Mouse (Mus musculus) ES-E14 (cell line): Measurements from ENCODE around the gene Ksr2. TPM values are rescaled to one million over a fixed set of nuclear protein-coding genes. Genes with fewer than 3 reads are reported as not detected.

Experiments
- DNase-seq: peaks from one replicate; pipeline ENCODE4 v3.0.0-alpha.2; 2013; ENCODE audit warnings: low read depth, low spot score
- H3K27ac ChIP-seq: 2 replicates; pipeline ENCODE4 v1.5.1; 2012; ENCODE audit warnings: low read depth, mild to moderate bottlenecking, low read length, moderate library complexity, mixed read lengths; ENCODE audit not compliant: poor library complexity, insufficient read depth, severe bottlenecking
- H3K36me3 ChIP-seq: 2 replicates; pipeline ENCODE4 v1.6.1; 2012; ENCODE audit warnings: mild to moderate bottlenecking, low read length, moderate library complexity, mixed read lengths; ENCODE audit not compliant: control insufficient read depth, poor library complexity, insufficient read depth, severe bottlenecking
- H3K4me1 ChIP-seq, 2 experiments: fragments of 150-350 bp in 1 of 2; sonication (generic) in 1 of 2; 2 replicates each; pipeline ENCODE4 v1.6.1; 2012; ENCODE audit warnings: low read length in 2 of 2, mild to moderate bottlenecking in 1 of 2, mixed read lengths in 1 of 2; ENCODE audit not compliant: control insufficient read depth in 2 of 2, insufficient read depth in 2 of 2, poor library complexity in 1 of 2
- H3K4me3 ChIP-seq, 2 experiments: fragments of 150-350 bp in 1 of 2; sonication (generic) in 1 of 2; 2 replicates each; pipeline ENCODE4 v1.5.1; 2012; ENCODE audit warnings: low read length in 2 of 2, low read depth in 1 of 2, mild to moderate bottlenecking in 1 of 2, mixed read lengths in 1 of 2; ENCODE audit not compliant: insufficient read depth in 1 of 2, poor library complexity in 1 of 2, severe bottlenecking in 1 of 2
- H3K9ac ChIP-seq: 2 replicates; pipeline ENCODE4 v1.6.1; 2012; ENCODE audit warnings: low read depth, mild to moderate bottlenecking, low read length, mixed read lengths; ENCODE audit not compliant: poor library complexity, insufficient read depth, severe bottlenecking
- H3K9me3 ChIP-seq: fragments of 150-350 bp; sonication (generic); 2 replicates; pipeline ENCODE4 v1.6.1; 2012; ENCODE audit warnings: low read depth, mild to moderate bottlenecking, low read length; ENCODE audit not compliant: control insufficient read depth, insufficient read depth
- CHD2 ChIP-seq: IDR thresholded peaks from 2 replicates; pipeline ENCODE4 v1.6.1; 2014; ENCODE audit warnings: mild to moderate bottlenecking, low read depth, low read length, inconsistent platforms
- HCFC1 ChIP-seq: IDR thresholded peaks from 2 replicates; pipeline ENCODE4 v1.6.1; 2012; ENCODE audit warnings: low read length, inconsistent platforms, borderline replicate concordance; ENCODE audit not compliant: insufficient read depth
- MAFK ChIP-seq: IDR thresholded peaks from 2 replicates; pipeline ENCODE4 v1.6.1; 2014; ENCODE audit warnings: mild to moderate bottlenecking, low read depth, low read length, inconsistent platforms; ENCODE audit not compliant: insufficient read depth
- ZC3H11A ChIP-seq: IDR thresholded peaks from 2 replicates; pipeline ENCODE4 v1.6.1; 2012; ENCODE audit warnings: low read depth, mild to moderate bottlenecking, inconsistent platforms, low read length, borderline replicate concordance
- ZNF384 ChIP-seq: IDR thresholded peaks from 2 replicates; pipeline ENCODE4 v1.6.1; 2012; ENCODE audit warnings: low read depth, low read length, inconsistent platforms
- in situ Hi-C, 2 experiments: fragments of 600-800 bp; cut with MboI; formaldehyde crosslinking; loops; one replicate each; pipeline ENCODE4 v1.15.1; 2025; ENCODE audit warnings: low sequenced_read_pairs in 2 of 2, inconsistent platforms in 1 of 2; ENCODE audit not compliant: unreplicated experiment in 2 of 2
- total RNA-seq: library from RNA; depleted of rRNA; stranded (reverse); fragments of 300-350 nt; gene quantifications from 2 replicates; pipeline ENCODE4 v1.2.3, GENCODE M21; 2012

The Ksr2 gene
- total RNA-seq, 1 experiment: 0.67 TPM

DNA sequence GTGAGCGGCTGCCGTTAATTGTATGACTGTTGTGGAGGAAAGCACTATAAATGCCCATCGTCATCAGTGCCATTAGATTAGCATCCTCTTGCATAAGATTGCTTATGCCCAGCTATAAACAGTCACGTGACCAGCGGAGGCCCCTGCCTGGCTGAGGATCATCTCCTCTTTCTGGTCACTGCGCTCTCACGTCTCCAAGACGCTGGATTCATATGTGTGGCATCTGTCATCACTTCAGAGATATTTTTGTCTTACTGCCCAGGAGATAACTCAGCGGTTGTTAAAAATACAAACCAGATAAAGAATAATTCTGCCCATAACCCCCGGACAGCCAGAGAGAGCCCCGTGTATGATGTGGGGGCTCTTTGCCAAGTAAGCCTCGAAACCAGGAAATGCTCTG is 298.4 kb downstream of the Ksr2 start:
- Histone ChIP-seq H3K4me1 (no peaks in the 10 kb centered on the region), H3K27ac (no peak overlapping the region), H3K4me3 (no peak overlapping the region), H3K9ac (no peak overlapping the region), H3K9me3 (no peaks in the 10 kb centered on the region), H3K36me3 (no peaks in the 10 kb centered on the region)
- no peak for DNase-seq
- TF ChIP-seq ZNF384 (no peak), CHD2 (no peak), ZC3H11A (no peak), MAFK (no peak), HCFC1 (no peak)
- in situ Hi-C loops: no loop called here

DNA sequence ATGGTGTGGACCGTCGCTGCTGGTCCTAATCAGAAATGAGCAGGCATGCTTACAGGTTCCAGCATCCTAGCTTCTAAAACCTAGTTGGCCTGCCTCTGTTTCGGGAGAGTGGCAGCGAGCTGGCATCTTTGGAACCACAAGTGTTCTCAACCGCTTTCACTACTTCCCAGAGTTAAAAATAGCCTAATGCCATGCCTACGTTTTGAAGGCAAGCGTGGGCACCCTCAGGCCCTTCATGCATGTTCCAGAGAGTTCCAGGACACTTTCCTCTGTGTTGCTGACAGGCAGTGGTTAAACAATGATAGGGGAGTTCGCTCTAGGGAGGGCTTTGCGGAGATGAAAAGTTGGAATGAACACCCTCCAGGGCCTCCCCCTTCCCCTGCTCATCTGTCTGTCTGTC is 303.3 kb downstream of the Ksr2 start:
- no peaks in the 10 kb centered on the region for H3K9me3 ChIP-seq
- H3K4me3 ChIP-seq: no peak overlapping the region
- DNase-seq: no peak
- in situ Hi-C loops: no loop called here
- TF ChIP-seq ZNF384 (no peak), ZC3H11A (no peak), MAFK (no peak), CHD2 (no peak), HCFC1 (no peak)
- H3K27ac ChIP-seq: no peak overlapping the region
- H3K9ac ChIP-seq: no peak overlapping the region
- no peaks in the 10 kb centered on the region for H3K36me3 ChIP-seq
- H3K4me1 ChIP-seq: no peaks in the 10 kb centered on the region

DNA sequence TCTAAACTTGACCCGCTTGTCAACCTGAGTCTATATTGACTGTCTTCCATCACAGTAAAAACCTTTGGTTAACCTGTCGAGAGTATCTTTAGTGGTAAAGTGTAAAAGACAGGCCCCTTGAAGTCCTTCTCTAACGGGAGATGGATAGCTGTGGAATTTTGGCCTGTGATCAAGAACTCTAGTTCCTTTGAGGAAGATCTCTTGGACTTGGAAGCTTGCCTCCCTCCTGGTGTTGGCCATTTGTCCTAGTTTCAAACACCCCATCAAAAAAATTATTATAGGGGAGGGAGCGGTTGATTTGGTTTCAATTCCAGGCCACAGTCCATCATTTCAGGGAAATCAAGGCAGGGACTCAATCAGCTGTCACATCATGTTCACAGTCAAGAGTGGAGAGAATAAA is 309.5 kb downstream of the Ksr2 start:
- H3K4me3 ChIP-seq: no peak overlapping the region
- no peak for TF ChIP-seq HCFC1
- TF ChIP-seq MAFK: no peak
- no peak for TF ChIP-seq ZC3H11A
- TF ChIP-seq CHD2: no peak
- no peak for TF ChIP-seq ZNF384

GRCm38 (mm10) chr5:117726548-117726947 is 312.7 kb downstream of the Ksr2 start:
- no peak overlapping the region for H3K27ac ChIP-seq
- H3K9ac ChIP-seq: no peak overlapping the region
- no peak for DNase-seq
- TF ChIP-seq CHD2: no peak
- no peak for TF ChIP-seq HCFC1
- no peak for TF ChIP-seq ZNF384
- no peak for TF ChIP-seq ZC3H11A
- TF ChIP-seq MAFK: no peak
- no peak overlapping the region for H3K4me3 ChIP-seq
- H3K4me1 ChIP-seq: no peaks in the 10 kb centered on the region
- in situ Hi-C loops: no loop called here
- no peaks in the 10 kb centered on the region for H3K36me3 ChIP-seq
- no peaks in the 10 kb centered on the region for H3K9me3 ChIP-seq

More for the DNA sequence above, 309.5 kb downstream of the Ksr2 start:
- Histone ChIP-seq H3K36me3 (no peaks in the 10 kb centered on the region), H3K9ac (no peak overlapping the region), H3K9me3 (no peaks in the 10 kb centered on the region), H3K4me1 (no peaks in the 10 kb centered on the region), H3K27ac (no peak overlapping the region)
- in situ Hi-C loops: no loop called here
- DNase-seq: no peak

DNA sequence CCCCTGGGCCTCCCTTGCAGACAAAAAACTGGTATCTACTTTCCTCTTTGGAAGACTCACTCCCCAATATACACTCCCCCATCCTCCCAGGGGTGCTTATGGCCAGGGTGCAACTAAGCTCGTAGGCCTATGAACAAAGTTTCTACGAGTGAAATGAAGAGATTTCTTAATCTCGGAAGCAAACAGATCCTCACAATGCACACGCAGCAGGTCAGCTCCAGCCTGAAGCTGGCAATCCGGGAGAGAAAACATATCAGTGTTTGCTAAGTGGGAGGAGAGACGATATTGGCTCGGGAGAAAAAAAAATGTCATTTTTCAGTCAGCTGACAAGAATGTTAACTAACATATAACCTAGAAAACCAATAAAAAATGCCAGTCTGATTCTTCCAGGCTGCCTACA is 313.3 kb downstream of the Ksr2 start:
- no peak for DNase-seq
- Histone ChIP-seq H3K4me1 (no peaks in the 10 kb centered on the region), H3K9me3 (no peaks in the 10 kb centered on the region), H3K36me3 (no peaks in the 10 kb centered on the region), H3K9ac (no peak overlapping the region), H3K4me3 (no peak overlapping the region), H3K27ac (no peak overlapping the region)
- in situ Hi-C loops: no loop called here
- TF ChIP-seq CHD2 (no peak), MAFK (no peak), ZC3H11A (no peak), HCFC1 (no peak)
